Mouse (Mus musculus) embryonic facial prominence, embryonic 10.5 days (tissue): ENCODE measurements at regions not wholly inside any gene's neighbourhood (a gene's known extent, or its start where the extent isn't known, plus 50 kb on each side); places are given as distances from the start of the nearest gene placed in this dataset.
A peak's percentile ranks its signal among the peaks of the same experiment; 100 is the strongest.

Experiments
- DNase-seq: peaks from one replicate; pipeline ENCODE4 v3.0.0-alpha.2; 2017; ENCODE audit warnings: low spot score
- H3K27ac ChIP-seq: fragments of 300-500 bp; sonication (generic); replicated peaks from 2 replicates; pipeline ENCODE4 v1.5.1; 2016; ENCODE audit warnings: mild to moderate bottlenecking
- H3K27me3 ChIP-seq: fragments of 300-500 bp; sonication (generic); replicated peaks from 2 replicates; pipeline ENCODE4 v1.6.1; 2016; ENCODE audit warnings: low read depth, mild to moderate bottlenecking; ENCODE audit not compliant: poor library complexity, severe bottlenecking
- H3K36me3 ChIP-seq: fragments of 300-500 bp; sonication (generic); replicated peaks from 2 replicates; pipeline ENCODE4 v1.6.1; 2016; ENCODE audit warnings: mild to moderate bottlenecking, moderate library complexity
- H3K4me1 ChIP-seq: fragments of 300-500 bp; sonication (generic); 2 replicates; pipeline ENCODE4 v1.6.1; 2016
- H3K4me3 ChIP-seq: fragments of 300-500 bp; sonication (generic); 2 replicates; pipeline ENCODE4 v1.5.1; 2016; ENCODE audit warnings: mild to moderate bottlenecking, moderate library complexity
- H3K9me3 ChIP-seq: fragments of 300-500 bp; sonication (generic); 2 replicates; pipeline ENCODE4 v1.6.1; 2016; ENCODE audit warnings: mild to moderate bottlenecking
- WGBS: fragments of 180-500 bp; shearing (Covaris S2); methylation state at CpG from one replicate; pipeline ENCODE4 v1.1.7; 2016; 5-methylcytosine and 5-hydroxymethylcytosine counted together

DNA sequence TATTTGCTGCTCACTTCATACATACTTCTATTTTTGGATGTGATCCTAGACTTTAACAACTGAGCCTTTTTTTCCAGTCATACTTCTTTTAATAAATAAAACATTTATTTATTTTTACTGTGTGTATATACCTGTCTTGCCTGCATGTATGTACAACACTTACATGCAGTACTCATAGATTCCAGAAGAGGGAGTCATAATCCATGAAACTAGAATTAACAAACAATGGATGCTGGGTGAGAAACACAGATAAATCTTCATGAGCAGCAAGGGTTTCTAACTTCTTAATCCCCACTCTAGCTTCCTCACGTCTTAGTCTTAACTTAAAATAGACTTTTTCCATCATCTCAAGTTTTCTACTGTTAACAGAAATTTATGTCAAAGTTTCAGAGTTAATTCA lies 1253.7 kb upstream of the Nr2f1 start:
- DNase-seq: no peak
- Histone ChIP-seq H3K4me1 (no peaks in the 10 kb centered on the region), H3K27me3 (no peaks in the 10 kb centered on the region), H3K4me3 (no peak overlapping the region), H3K9me3 (no peaks in the 10 kb centered on the region), H3K27ac (no peak overlapping the region), H3K36me3 (no peaks in the 10 kb centered on the region)
- WGBS: 71% methylated on average over 1 of the region's 1 CpGs

DNA sequence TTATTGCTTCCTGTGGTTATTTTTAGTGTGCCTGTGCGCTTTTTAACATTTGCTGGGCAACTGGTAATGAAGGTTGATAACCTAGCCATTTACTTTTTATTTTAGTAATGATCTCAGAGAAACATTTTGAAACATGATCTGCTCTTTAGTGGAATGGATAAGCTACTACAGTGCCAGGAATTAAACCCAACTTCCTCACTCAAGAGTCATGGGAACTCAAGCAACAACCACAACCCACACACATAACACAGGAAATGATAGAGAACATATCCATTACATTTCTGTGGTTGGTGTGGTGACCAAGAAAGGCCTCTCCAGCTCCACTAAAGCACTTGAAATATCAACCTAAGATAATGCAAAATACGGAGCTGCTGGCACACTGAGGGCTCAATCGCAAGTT lies 1243.6 kb upstream of the Nr2f1 start:
- 80% methylated on average over 3 of the region's 3 CpGs for WGBS
- Histone ChIP-seq H3K9me3 (no peaks in the 10 kb centered on the region), H3K36me3 (no peaks in the 10 kb centered on the region), H3K27me3 (no peaks in the 10 kb centered on the region), H3K4me3 (no peak overlapping the region), H3K4me1 (no peaks in the 10 kb centered on the region), H3K27ac (no peak overlapping the region)
- DNase-seq: no peak

DNA sequence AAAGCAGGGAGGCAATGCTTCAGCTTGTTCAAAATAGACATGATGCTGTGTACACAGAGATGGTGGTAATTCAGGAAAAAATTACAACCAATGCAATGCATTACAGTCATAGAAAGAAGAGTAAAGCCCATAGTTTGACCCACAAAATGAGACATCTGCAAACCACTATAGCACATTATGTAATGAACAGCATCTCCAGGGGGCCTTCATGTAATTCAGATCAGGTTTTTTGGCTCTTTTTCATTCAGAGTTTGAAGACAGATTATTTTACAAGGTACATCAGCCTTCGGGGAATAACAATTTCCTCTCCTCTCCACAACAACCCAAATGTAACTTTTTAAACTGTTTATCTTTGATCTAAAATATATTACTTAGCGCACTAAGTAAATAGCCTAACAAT lies 1243.1 kb upstream of the Nr2f1 start:
- DNase-seq: no peak
- WGBS: 55% methylated on average over 2 of the region's 2 CpGs
- Histone ChIP-seq H3K9me3 (no peaks in the 10 kb centered on the region), H3K27me3 (no peaks in the 10 kb centered on the region), H3K36me3 (no peaks in the 10 kb centered on the region), H3K4me1 (no peaks in the 10 kb centered on the region), H3K27ac (no peak overlapping the region), H3K4me3 (no peak overlapping the region)

DNA sequence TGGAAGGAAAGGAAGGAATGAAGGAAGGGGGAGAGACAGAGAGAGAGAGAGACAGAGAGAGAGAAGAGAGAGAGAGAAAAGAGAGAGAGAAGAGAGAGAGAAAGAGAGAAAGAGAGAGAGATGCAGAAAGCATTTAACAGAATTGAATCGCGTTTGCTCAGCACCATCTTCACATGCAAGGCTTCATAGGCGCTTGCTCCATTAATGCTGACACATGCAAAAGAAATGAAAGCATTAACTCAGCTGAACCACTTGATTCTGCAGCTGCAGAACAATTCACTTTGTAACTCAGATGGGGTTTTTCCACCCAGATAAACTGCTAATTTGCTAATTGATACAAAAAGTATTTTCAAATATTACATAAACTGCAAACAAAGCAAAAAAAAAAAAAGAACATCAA lies 1231.9 kb upstream of the Nr2f1 start:
- no peaks in the 10 kb centered on the region for H3K36me3 ChIP-seq
- H3K27ac ChIP-seq: no peak overlapping the region
- no peaks in the 10 kb centered on the region for H3K9me3 ChIP-seq
- DNase-seq: no peak
- H3K4me1 ChIP-seq: 0 out of 2 replicates have a peak, but pooled peaks cover 5% of the 10 kb centered on the region
- H3K27me3 ChIP-seq: no peaks in the 10 kb centered on the region
- no peak overlapping the region for H3K4me3 ChIP-seq
- WGBS: 46% methylated on average over 3 of the region's 3 CpGs

DNA sequence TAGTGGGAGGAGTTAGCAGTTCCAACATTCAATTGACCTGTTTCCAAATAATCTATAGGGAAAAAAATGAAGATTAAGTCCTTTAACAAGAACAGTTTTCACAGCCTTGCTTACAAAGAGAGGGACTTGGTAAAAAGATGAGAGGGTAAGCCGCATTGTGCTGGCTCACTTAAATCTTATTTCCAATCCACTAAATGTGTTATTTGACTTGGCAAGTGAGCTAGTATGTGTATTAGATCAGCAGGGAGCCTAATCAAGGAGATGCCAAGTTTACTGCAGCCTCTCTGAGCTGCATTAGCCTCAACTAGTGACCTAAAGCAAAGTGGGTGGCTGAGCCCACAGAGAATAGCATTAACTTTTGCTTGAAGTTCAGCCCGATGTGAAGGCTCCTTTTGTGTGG lies 1231.4 kb upstream of the Nr2f1 start:
- Histone ChIP-seq H3K4me3 (no peak overlapping the region), H3K36me3 (no peaks in the 10 kb centered on the region), H3K27me3 (no peaks in the 10 kb centered on the region), H3K27ac (no peak overlapping the region), H3K4me1 (0 out of 2 replicates have a peak, but pooled peaks cover 5% of the 10 kb centered on the region), H3K9me3 (no peaks in the 10 kb centered on the region)
- DNase-seq: no peak
- WGBS: 41% methylated on average over 2 of the region's 2 CpGs

DNA sequence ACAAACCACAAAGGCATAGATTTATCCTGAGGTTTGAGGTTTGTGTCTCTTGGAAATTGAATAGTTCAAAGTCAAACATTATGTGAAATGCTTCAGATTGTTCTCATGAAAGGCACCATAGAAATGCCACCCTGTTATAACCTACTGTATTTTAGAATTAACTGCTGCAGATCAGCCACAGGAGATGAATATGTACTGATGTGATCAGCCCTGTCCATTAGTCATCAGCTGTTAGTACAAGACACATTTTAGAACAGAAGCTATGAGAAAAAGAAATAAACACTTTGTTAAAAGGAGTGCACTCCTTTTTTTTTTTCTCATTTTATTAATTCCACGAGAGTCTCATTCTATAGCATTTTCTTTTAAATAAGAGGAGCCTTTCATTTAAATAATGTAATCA lies 1231.0 kb upstream of the Nr2f1 start:
- Histone ChIP-seq H3K9me3 (no peaks in the 10 kb centered on the region), H3K36me3 (no peaks in the 10 kb centered on the region), H3K27ac (no peak overlapping the region), H3K27me3 (no peaks in the 10 kb centered on the region), H3K4me3 (no peak overlapping the region), H3K4me1 (0 out of 2 replicates have a peak, but pooled peaks cover 5% of the 10 kb centered on the region)
- DNase-seq: no peak
- 64% methylated on average over 1 of the region's 1 CpGs for WGBS

DNA sequence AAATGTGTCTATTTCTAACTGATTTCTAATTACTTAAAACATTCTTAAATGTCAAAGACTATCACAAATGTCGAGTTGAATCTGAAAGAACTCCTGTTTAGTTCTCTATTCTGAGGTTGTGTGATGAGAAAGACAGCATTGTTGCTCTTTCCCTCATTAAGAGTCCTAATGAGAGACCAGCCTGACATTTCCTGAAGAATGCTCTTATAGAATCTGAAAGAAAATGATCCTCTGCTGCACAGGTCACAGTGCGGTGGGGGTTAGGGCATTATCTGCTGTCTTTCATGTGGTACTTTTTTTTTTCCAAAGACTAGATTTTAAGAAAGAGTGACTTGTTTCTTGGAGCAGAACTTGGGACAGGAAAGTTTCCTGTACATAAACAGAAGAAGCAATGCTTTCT lies 1218.3 kb upstream of the Nr2f1 start:
- DNase-seq: no peak
- WGBS: 23% methylated on average over 2 of the region's 2 CpGs
- H3K27me3 ChIP-seq: no peaks in the 10 kb centered on the region
- H3K4me3 ChIP-seq: no peak overlapping the region
- no peak overlapping the region for H3K27ac ChIP-seq
- 0 out of 2 replicates have a peak, but pooled peaks cover 2% of the 10 kb centered on the region for H3K4me1 ChIP-seq
- H3K9me3 ChIP-seq: no peaks in the 10 kb centered on the region
- no peaks in the 10 kb centered on the region for H3K36me3 ChIP-seq

DNA sequence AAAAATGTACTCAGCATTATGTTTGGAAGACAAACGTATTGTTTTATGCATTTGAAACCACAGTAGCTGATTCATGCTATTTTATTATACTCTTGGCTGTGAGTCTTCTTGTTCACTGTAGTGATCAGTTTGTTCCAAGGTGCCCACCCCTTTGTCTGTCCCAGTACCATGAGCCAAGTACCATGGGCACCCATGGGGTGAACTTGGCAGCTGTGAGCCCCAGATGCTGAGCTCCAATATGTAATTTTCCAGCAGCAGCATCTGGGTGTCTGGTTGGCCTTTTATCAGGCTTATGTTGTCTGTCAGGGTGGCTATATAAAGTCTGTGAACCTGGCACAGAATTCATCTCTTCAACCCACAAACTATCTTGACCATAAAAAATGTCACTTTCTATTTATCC lies 1200.5 kb upstream of the Nr2f1 start:
- no peaks in the 10 kb centered on the region for H3K4me1 ChIP-seq
- H3K27me3 ChIP-seq: no peaks in the 10 kb centered on the region
- DNase-seq: no peak
- no peaks in the 10 kb centered on the region for H3K9me3 ChIP-seq
- 81% methylated on average over 1 of the region's 1 CpGs for WGBS
- no peak overlapping the region for H3K27ac ChIP-seq
- H3K4me3 ChIP-seq: no peak overlapping the region
- H3K36me3 ChIP-seq: no peaks in the 10 kb centered on the region

DNA sequence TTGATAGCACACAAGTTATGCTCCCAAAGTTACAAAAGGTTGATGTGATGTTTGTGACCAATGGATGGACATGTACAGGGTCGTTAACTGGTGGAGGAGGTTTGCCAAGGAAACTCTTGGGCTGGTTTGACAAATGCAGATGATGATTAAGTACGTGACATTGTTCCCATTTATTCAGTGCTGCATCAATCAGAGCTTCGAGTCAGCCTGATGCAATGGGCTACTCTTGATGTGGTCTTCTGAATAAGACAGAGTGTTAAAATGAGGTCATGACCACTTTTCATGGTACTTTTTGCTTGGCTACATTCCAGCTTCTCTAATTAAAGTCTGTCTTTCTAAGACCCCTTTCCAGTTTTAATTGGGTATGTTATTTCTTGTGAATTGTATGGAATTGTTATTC lies 1194.4 kb upstream of the Nr2f1 start:
- Histone ChIP-seq H3K27ac (no peak overlapping the region), H3K4me1 (no peaks in the 10 kb centered on the region), H3K36me3 (no peaks in the 10 kb centered on the region), H3K4me3 (no peak overlapping the region), H3K27me3 (no peaks in the 10 kb centered on the region), H3K9me3 (no peaks in the 10 kb centered on the region)
- WGBS: 67% methylated on average over 3 of the region's 3 CpGs
- DNase-seq: no peak

DNA sequence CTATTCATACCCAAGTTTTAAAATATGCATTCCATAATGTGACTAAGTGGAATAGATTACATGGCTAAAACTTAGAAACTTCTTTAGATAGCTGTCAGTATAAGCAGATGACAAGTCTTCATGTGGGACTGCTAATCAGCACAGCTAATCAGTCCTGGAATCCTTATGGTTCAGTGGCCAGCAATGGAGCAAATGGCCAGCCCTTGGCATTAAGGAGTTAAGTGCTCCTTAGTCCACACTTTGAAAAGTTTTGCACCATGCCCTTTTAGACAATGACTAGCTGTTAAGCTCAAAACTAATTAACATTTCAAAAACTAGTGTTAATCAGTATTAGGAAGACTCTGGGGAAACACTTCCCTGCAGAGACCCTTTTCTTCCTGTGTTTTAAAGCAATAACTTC lies 1188.4 kb upstream of the Nr2f1 start:
- DNase-seq: peak; percentile 12
- Histone ChIP-seq H3K27me3 (no peaks in the 10 kb centered on the region), H3K4me1 (0 out of 2 replicates have a peak, but pooled peaks cover 3% of the 10 kb centered on the region), H3K27ac (no peak overlapping the region), H3K36me3 (no peaks in the 10 kb centered on the region), H3K9me3 (no peaks in the 10 kb centered on the region), H3K4me3 (no peak overlapping the region)

DNA sequence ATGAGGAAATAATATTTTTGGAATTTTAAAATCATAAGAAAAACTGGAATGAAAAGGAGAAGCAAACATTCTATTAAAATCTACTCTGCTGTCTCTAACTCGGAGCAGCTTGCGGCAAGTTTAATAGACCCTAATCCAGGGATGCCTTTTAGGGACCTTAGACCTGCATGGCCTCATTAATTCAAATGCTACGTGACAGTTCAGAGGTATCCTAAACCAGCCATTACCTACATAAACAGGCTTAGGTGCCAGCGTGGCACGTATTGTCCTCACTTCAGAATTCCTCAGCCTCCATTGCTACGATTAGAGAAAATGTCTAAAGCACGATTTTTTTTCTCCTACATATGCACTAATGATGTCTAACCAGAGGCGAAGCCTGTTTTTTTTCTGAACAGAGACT lies 1141.9 kb upstream of the Nr2f1 start:
- Histone ChIP-seq H3K36me3 (no peaks in the 10 kb centered on the region), H3K27ac (no peak overlapping the region), H3K27me3 (no peaks in the 10 kb centered on the region), H3K9me3 (no peaks in the 10 kb centered on the region), H3K4me3 (no peak overlapping the region), H3K4me1 (peaks cover 30% of the 10 kb centered on the region)
- 67% methylated on average over 8 of the region's 8 CpGs for WGBS
- DNase-seq: no peak

DNA sequence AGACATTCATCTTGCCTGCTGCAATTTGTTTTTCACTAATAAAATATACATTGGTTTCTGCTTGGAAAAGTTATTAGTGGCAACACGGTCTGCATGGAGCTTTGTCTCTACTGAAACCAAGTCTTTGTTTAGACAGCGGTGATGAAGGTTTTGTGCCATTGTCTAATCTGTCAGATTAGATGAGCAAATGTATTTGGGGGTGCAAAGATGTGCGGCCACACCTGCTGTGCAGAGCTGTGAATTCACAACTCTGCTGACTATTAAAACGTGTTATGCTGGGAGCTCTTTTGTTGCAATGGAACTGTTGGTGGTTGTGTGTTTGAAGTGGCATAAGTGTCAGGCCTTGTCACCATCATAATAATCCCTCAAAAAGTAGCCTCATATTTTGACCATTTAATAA lies 1140.9 kb upstream of the Nr2f1 start:
- Histone ChIP-seq H3K4me1 (peaks cover 20% of the 10 kb centered on the region), H3K4me3 (no peak overlapping the region), H3K27me3 (no peaks in the 10 kb centered on the region), H3K9me3 (no peaks in the 10 kb centered on the region), H3K36me3 (no peaks in the 10 kb centered on the region), H3K27ac (no peak overlapping the region)
- 76% methylated on average over 4 of the region's 4 CpGs for WGBS
- DNase-seq: no peak

DNA sequence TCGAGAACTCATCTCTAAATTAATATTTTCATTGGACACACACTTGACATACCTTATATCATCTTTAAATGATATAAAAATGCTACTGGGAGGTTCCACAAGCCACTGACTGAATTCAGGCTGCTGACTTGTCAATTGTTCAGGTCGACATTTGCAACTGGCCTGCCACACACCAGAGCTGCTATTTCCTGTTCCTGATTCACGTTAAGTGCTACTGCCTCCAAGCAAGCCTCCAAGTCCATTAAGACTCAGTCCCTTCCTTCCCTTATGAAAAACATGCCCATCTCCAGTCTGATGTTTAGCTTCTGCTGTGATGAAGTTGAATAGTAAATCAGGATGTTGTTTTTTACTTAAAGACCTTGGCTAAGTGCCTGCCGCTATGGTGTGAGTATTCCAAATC lies 1140.2 kb upstream of the Nr2f1 start:
- H3K4me1 ChIP-seq: peaks cover 20% of the 10 kb centered on the region
- H3K27ac ChIP-seq: no peak overlapping the region
- H3K27me3 ChIP-seq: no peaks in the 10 kb centered on the region
- no peak overlapping the region for H3K4me3 ChIP-seq
- H3K9me3 ChIP-seq: no peaks in the 10 kb centered on the region
- 44% methylated on average over 4 of the region's 4 CpGs for WGBS
- H3K36me3 ChIP-seq: no peaks in the 10 kb centered on the region
- no peak for DNase-seq

DNA sequence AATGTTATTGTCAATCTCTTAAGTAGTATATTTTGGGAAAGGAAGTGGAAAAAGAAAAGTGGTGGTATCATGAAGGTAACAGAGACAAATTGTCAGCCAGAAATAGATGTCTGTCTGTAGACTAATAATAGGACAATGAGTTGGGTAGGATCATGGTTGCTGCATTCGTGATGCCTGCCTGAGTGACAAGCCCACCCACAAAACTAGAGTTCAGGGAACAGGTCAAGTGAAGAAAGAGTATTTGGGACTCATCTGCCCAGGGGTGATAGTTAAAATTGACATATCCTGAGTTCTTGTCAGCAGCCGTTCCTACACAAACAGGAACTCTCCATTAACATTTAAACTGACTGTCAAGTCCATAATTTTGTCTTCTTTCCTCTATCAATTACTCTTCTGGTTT lies 1120.6 kb upstream of the Nr2f1 start:
- H3K4me3 ChIP-seq: no peak overlapping the region
- H3K4me1 ChIP-seq: no peaks in the 10 kb centered on the region
- no peak for DNase-seq
- no peak overlapping the region for H3K27ac ChIP-seq
- H3K36me3 ChIP-seq: no peaks in the 10 kb centered on the region
- H3K9me3 ChIP-seq: no peaks in the 10 kb centered on the region
- 29% methylated on average over 2 of the region's 2 CpGs for WGBS
- H3K27me3 ChIP-seq: no peaks in the 10 kb centered on the region
